Mouse (Mus musculus) heart, adult 2 months (tissue): ENCODE data around the gene Trmt61a. TPM values are rescaled to one million over a fixed set of nuclear protein-coding genes. Genes with fewer than 3 reads are reported as not detected.

Experiments
- DNase-seq, 2 experiments: peaks; one replicate each; pipeline ENCODE4 v3.0.0; 2021
- H3K27ac ChIP-seq: fragments of 200-600 bp; 2 replicates; pipeline ENCODE4 v1.8.1; 2022
- H3K27me3 ChIP-seq: fragments of 200-500 bp; 2 replicates; pipeline ENCODE4 v1.6.1; 2012; ENCODE audit warnings: mild to moderate bottlenecking, low read length, inconsistent platforms, mixed read lengths; ENCODE audit not compliant: control insufficient read depth, insufficient read depth
- H3K36me3 ChIP-seq: fragments of 200-500 bp; 2 replicates; pipeline ENCODE4 v1.6.1; 2012; ENCODE audit warnings: low read length, inconsistent platforms; ENCODE audit not compliant: control insufficient read depth, insufficient read depth
- H3K4me1 ChIP-seq: fragments of 200-500 bp; 2 replicates; pipeline ENCODE4 v1.6.1; 2011; ENCODE audit warnings: low read length; ENCODE audit not compliant: control insufficient read depth, insufficient read depth
- H3K4me3 ChIP-seq: fragments of 200-600 bp; 2 replicates; pipeline ENCODE4 v1.8.1; 2022
- H3K79me2 ChIP-seq: fragments of 200-500 bp; replicated peaks from 2 replicates; pipeline ENCODE4 v1.6.1; 2012; ENCODE audit warnings: mild to moderate bottlenecking, inconsistent platforms, low read length, moderate library complexity, mixed read lengths; ENCODE audit not compliant: control insufficient read depth, insufficient read depth
- H3K9ac ChIP-seq: fragments of 200-500 bp; 2 replicates; pipeline ENCODE4 v1.6.1; 2012; ENCODE audit warnings: low read depth, mild to moderate bottlenecking, control low read depth, inconsistent platforms, low read length, mixed read lengths
- CTCF ChIP-seq: fragments of 200-600 bp; IDR thresholded peaks from 2 replicates; pipeline ENCODE4 v1.8.1; 2022; ENCODE audit warnings: antibody characterized with exemption, mild to moderate bottlenecking, moderate library complexity
- EP300 ChIP-seq: fragments of 200-500 bp; IDR thresholded peaks from 2 replicates; pipeline ENCODE4 v1.6.1; 2011; ENCODE audit warnings: low read depth, low read length, control low read depth; ENCODE audit not compliant: insufficient read depth
- POLR2A ChIP-seq: fragments of 200-500 bp; IDR thresholded peaks from 2 replicates; pipeline ENCODE4 v1.6.1; 2011; ENCODE audit warnings: mild to moderate bottlenecking, low read depth, low read length, control low read depth; ENCODE audit not compliant: insufficient read depth
- WGBS: fragments of 180-500 bp; shearing (Covaris S2); methylation state at CpG from one replicate; pipeline ENCODE4 v1.1.7; 2018; 5-methylcytosine and 5-hydroxymethylcytosine counted together
- intact Hi-C: fragments of 180-260 bp; cut with DNase I; formaldehyde crosslinking; loops from one replicate; pipeline ENCODE4 v1.15.1; 2025
- polyA plus RNA-seq: library from polyadenylated mRNA; depleted of rRNA; stranded (reverse); fragments of >200 nt; gene quantifications from 2 replicates; pipeline ENCODE4 v1.2.3, GENCODE M21; 2012
- total RNA-seq, 2 experiments: library from RNA; stranded (reverse); gene quantifications; 2 replicates each; pipeline ENCODE4 v1.2.3; 2021

Gene Trmt61a
- total and polyA plus RNA-seq, 3 experiments: 4.5 to 11.8 (median 5.4) TPM

GRCm38 (mm10) chr12:111689426-111689825 lies 11.5 kb downstream of the Trmt61a start:
- H3K4me1 ChIP-seq: peaks cover 19% of the 10 kb centered on the region
- H3K27ac ChIP-seq: no peak overlapping the region
- WGBS: 47% methylated on average over 11 of the region's 11 CpGs
- TF ChIP-seq CTCF: no peak
- TF ChIP-seq POLR2A: no peak
- TF ChIP-seq EP300: no peak
- H3K4me3 ChIP-seq: no peak overlapping the region
- H3K36me3 ChIP-seq: no peaks in the 10 kb centered on the region
- H3K27me3 ChIP-seq: no peaks in the 10 kb centered on the region
- no peaks in the 10 kb centered on the region for H3K79me2 ChIP-seq
- H3K9ac ChIP-seq: no peak overlapping the region
- DNase-seq: no peak
- intact Hi-C loops: no loop called here

GRCm38 (mm10) chr12:111691346-111691872 lies 13.5 kb downstream of the Trmt61a start:
- no peak for DNase-seq

GRCm38 (mm10) chr12:111692899-111693298 lies 15.0 kb downstream of the Trmt61a start:
- Histone ChIP-seq H3K79me2 (no peaks in the 10 kb centered on the region), H3K27ac (no peak overlapping the region), H3K4me3 (no peak overlapping the region), H3K4me1 (peaks cover 21% of the 10 kb centered on the region), H3K9ac (no peak overlapping the region), H3K36me3 (no peaks in the 10 kb centered on the region), H3K27me3 (no peaks in the 10 kb centered on the region)
- 87% methylated on average over 5 of the region's 5 CpGs for WGBS
- intact Hi-C loops: no loop called here
- TF ChIP-seq CTCF (no peak), EP300 (no peak), POLR2A (no peak)
- DNase-seq: no peak

More at GRCm38 (mm10) chr12:111691346-111691872, 13.5 kb downstream of the Trmt61a start:
- TF ChIP-seq CTCF (0 out of 2 replicates have a peak, but pooled peaks have one; percentile 2), EP300 (no peak), POLR2A (no peak)
- Histone ChIP-seq H3K4me1 (peaks cover 28% of the 10 kb centered on the region), H3K9ac (no peak overlapping the region), H3K4me3 (no peak overlapping the region), H3K36me3 (no peaks in the 10 kb centered on the region), H3K27ac (peak overlapping the region; percentile 20; the same call in 1 of the 2 replicates), H3K79me2 (no peaks in the 10 kb centered on the region), H3K27me3 (no peaks in the 10 kb centered on the region)
- 31% methylated on average over 5 of the region's 5 CpGs for WGBS
- intact Hi-C loops: no loop called here

DNA sequence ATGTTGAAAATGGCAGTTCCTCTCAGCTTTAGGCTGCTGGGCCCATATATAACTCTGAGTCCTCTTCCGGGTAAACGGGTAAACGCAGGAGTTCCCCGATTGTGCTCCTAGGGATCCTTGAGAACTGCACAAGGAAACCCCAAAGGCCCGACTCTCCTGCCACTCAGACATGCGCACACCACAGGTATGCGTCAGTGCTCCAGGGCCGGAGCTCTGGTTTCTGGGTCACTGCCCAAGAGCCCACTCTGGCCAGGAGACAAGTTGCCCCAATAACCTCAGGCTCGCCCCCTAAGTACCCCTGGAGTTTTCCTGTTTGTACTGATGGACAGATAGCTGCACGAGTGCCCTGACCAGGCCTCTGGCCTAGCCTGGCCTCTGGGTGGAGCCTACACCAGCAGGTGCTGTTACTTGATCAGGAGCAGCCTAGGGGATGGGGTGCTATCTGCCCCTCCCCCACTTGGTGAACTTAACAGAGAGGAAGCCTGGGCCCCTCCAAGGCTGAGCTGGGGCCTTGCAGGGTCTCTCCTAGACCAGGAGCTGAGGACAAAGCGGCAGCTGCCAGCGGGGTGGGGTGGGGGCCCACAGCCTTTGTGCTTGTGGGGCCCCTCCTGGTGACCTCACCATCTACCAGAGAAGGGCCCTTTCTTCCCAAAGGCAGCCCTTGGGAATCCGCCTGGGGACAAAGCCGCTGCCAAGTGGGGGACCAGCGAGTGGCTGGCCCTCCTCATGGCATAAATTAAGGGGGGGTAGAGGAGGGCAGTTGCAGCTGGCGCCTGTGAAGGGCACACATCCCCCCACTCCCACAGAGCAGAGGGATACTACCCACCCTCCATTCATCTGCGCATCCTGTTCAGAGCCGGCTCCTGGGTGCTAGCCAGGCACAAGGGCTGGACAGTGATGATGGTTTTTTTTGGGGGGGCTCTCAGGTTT lies 15.7 kb downstream of the Trmt61a start:
- intact Hi-C loops: no loop called here

GRCm38 (mm10) chr12:111694271-111694781 lies 16.4 kb downstream of the Trmt61a start:
- Histone ChIP-seq H3K9ac (peak overlapping the region; percentile 6; the same call in 1 of the 2 replicates), H3K27me3 (no peaks in the 10 kb centered on the region), H3K27ac (peak overlapping the region; percentile 48), H3K4me1 (peaks cover 24% of the 10 kb centered on the region), H3K4me3 (no peak overlapping the region), H3K36me3 (no peaks in the 10 kb centered on the region), H3K79me2 (no peaks in the 10 kb centered on the region)
- no peak for DNase-seq
- no peak for TF ChIP-seq POLR2A
- no peak for TF ChIP-seq CTCF
- no peak for TF ChIP-seq EP300
- intact Hi-C loops: no loop called here
- 20% methylated on average over 12 of the region's 12 CpGs for WGBS

More for the DNA sequence above, 15.7 kb downstream of the Trmt61a start:
- no peaks in the 10 kb centered on the region for H3K79me2 ChIP-seq
- H3K9ac ChIP-seq: no peak overlapping the region
- H3K27me3 ChIP-seq: no peaks in the 10 kb centered on the region
- DNase-seq: no peak
- H3K27ac ChIP-seq: peak overlapping the region; percentile 48
- H3K36me3 ChIP-seq: no peaks in the 10 kb centered on the region
- 58% methylated on average over 18 of the region's 18 CpGs for WGBS
- no peak overlapping the region for H3K4me3 ChIP-seq
- TF ChIP-seq EP300 (no peak), CTCF (no peak), POLR2A (no peak)
- peaks cover 25% of the 10 kb centered on the region for H3K4me1 ChIP-seq
